Mouse (Mus musculus) limb, embryonic 12.5 days (tissue): ENCODE results near the gene Duox1. TPM values are rescaled to one million over a fixed set of nuclear protein-coding genes. Genes with fewer than 3 reads are reported as not detected.
A peak's percentile ranks its signal among the peaks of the same experiment; 100 is the strongest.

ENCODE experiments used
- ATAC-seq: fragments of 200-750 bp; cut with Nextera tagmentation; 2 replicates; pipeline ENCODE4 v1.8.0; 2017; ENCODE audit warnings: low read depth, moderate TSS enrichment; ENCODE audit not compliant: insufficient number of reproducible peaks, insufficient read depth, low FRiP score, low TSS enrichment
- H3K27ac ChIP-seq: fragments of 300-500 bp; sonication (generic); 2 replicates; pipeline ENCODE4 v1.5.1; 2016; ENCODE audit warnings: mild to moderate bottlenecking, moderate library complexity
- H3K27me3 ChIP-seq: fragments of 300-500 bp; sonication (generic); 2 replicates; pipeline ENCODE4 v1.6.1; 2016; ENCODE audit warnings: mild to moderate bottlenecking, moderate library complexity
- H3K36me3 ChIP-seq: fragments of 300-500 bp; sonication (generic); 2 replicates; pipeline ENCODE4 v1.6.1; 2016; ENCODE audit warnings: mild to moderate bottlenecking, moderate library complexity
- H3K4me1 ChIP-seq: fragments of 300-500 bp; sonication (generic); replicated peaks from 2 replicates; pipeline ENCODE4 v1.6.1; 2016
- H3K4me2 ChIP-seq: fragments of 300-500 bp; sonication (generic); 2 replicates; pipeline ENCODE4 v1.6.1; 2016; ENCODE audit warnings: mild to moderate bottlenecking, moderate library complexity
- H3K4me3 ChIP-seq: fragments of 300-500 bp; sonication (generic); replicated peaks from 2 replicates; pipeline ENCODE4 v1.5.1; 2016; ENCODE audit warnings: mild to moderate bottlenecking
- H3K9ac ChIP-seq: fragments of 300-500 bp; sonication (generic); replicated peaks from 2 replicates; pipeline ENCODE4 v1.6.1; 2016; ENCODE audit warnings: mild to moderate bottlenecking, moderate library complexity
- H3K9me3 ChIP-seq: fragments of 300-500 bp; sonication (generic); 2 replicates; pipeline ENCODE4 v1.6.1; 2016; ENCODE audit warnings: mild to moderate bottlenecking, moderate library complexity
- WGBS: fragments of 180-500 bp; shearing (Covaris S2); methylation state at CpG from one replicate; pipeline ENCODE4 v1.1.7; 2016; 5-methylcytosine and 5-hydroxymethylcytosine counted together
- polyA plus RNA-seq: library from polyadenylated mRNA; unstranded; fragments of >200 nt; fragmentation: Nextera tagmentation; extraction: Ambion mirVana; gene quantifications from 2 replicates; pipeline ENCODE4 v1.2.1, GENCODE M21; 2016

Duox1 gene
- 0.13 and 0.22 TPM in 2 replicates for polyA plus RNA-seq

- Histone ChIP-seq H3K4me3 (no peak within 1 kb of the TSS), H3K36me3 (no peaks in the 10 kb centered on the region), H3K27me3 (peaks cover 63% of the 10 kb centered on the region), H3K27ac (no peak within 1 kb of the TSS), H3K9ac (no peak within 1 kb of the TSS), H3K4me1 (peaks cover 12% of the 10 kb centered on the region), H3K9me3 (no peaks in the 10 kb centered on the region), H3K4me2 (no peak within 1 kb of the TSS)
- ATAC-seq = no peak
- 86% methylated on average over 7 of the region's 7 CpGs for WGBS
Measured at GRCm38 (mm10) chr2:122315372-122315771, at the start of gene Duox1. Duox1 (plus strand) TSS chr2:122315672.

- Histone ChIP-seq H3K27ac (no peak overlapping the region), H3K9me3 (no peaks in the 10 kb centered on the region), H3K4me3 (no peak overlapping the region), H3K4me2 (no peak overlapping the region), H3K9ac (no peak overlapping the region), H3K4me1 (peaks cover 8% of the 10 kb centered on the region), H3K36me3 (no peaks in the 10 kb centered on the region), H3K27me3 (no peaks in the 10 kb centered on the region)
- ATAC-seq = no peak
- 89% methylated on average over 7 of the region's 7 CpGs for WGBS
Measured at GRCm38 (mm10) chr2:122266407-122267193, 48.9 kb upstream of the Duox1 start.

GRCm38 (mm10) chr2:122278769-122279168 is 36.7 kb upstream of the Duox1 start:
- 88% methylated on average over 3 of the region's 3 CpGs for WGBS
- Histone ChIP-seq H3K9ac (no peak overlapping the region), H3K27ac (no peak overlapping the region), H3K4me3 (no peak overlapping the region), H3K27me3 (no peaks in the 10 kb centered on the region), H3K4me2 (no peak overlapping the region), H3K36me3 (no peaks in the 10 kb centered on the region), H3K4me1 (no peaks in the 10 kb centered on the region), H3K9me3 (no peaks in the 10 kb centered on the region)
- ATAC-seq = no peak

- Histone ChIP-seq H3K4me2 (no peak overlapping the region), H3K4me1 (no peaks in the 10 kb centered on the region), H3K27me3 (peaks cover 3% of the 10 kb centered on the region; the same call in 1 of the 2 replicates), H3K4me3 (no peak overlapping the region), H3K9me3 (no peaks in the 10 kb centered on the region), H3K9ac (no peak overlapping the region), H3K36me3 (no peaks in the 10 kb centered on the region), H3K27ac (no peak overlapping the region)
- 85% methylated on average over 9 of the region's 9 CpGs for WGBS
- no peak for ATAC-seq
Measured at GRCm38 (mm10) chr2:122284091-122284490, 31.4 kb upstream of the Duox1 start.

- no peak overlapping the region for H3K4me3 ChIP-seq
- no peak overlapping the region for H3K4me2 ChIP-seq
- H3K36me3 ChIP-seq = no peaks in the 10 kb centered on the region
- no peak for ATAC-seq
- no peaks in the 10 kb centered on the region for H3K9me3 ChIP-seq
- H3K4me1 ChIP-seq = no peaks in the 10 kb centered on the region
- WGBS = 71% methylated on average over 7 of the region's 7 CpGs
- no peak overlapping the region for H3K27ac ChIP-seq
- peaks cover 14% of the 10 kb centered on the region for H3K27me3 ChIP-seq
- H3K9ac ChIP-seq = no peak overlapping the region
Measured at GRCm38 (mm10) chr2:122286137-122286536, 29.3 kb upstream of the Duox1 start.

GRCm38 (mm10) chr2:122294916-122295315 is 20.6 kb upstream of the Duox1 start:
- Histone ChIP-seq H3K36me3 (no peaks in the 10 kb centered on the region), H3K4me2 (no peak overlapping the region), H3K27ac (no peak overlapping the region), H3K9ac (no peak overlapping the region), H3K4me3 (no peak overlapping the region), H3K4me1 (peaks cover 17% of the 10 kb centered on the region), H3K27me3 (peaks cover 85% of the 10 kb centered on the region), H3K9me3 (no peaks in the 10 kb centered on the region)
- no peak for ATAC-seq
- WGBS = 7% methylated on average over 7 of the region's 7 CpGs

GRCm38 (mm10) chr2:122297271-122298095 is 18.0 kb upstream of the Duox1 start:
- H3K4me1 ChIP-seq = peaks cover 27% of the 10 kb centered on the region
- H3K36me3 ChIP-seq = no peaks in the 10 kb centered on the region
- peaks cover 100% of the 10 kb centered on the region for H3K27me3 ChIP-seq
- H3K4me2 ChIP-seq = peak overlapping the region; percentile 26
- no peak for ATAC-seq
- H3K4me3 ChIP-seq = peak overlapping the region; percentile 19
- no peaks in the 10 kb centered on the region for H3K9me3 ChIP-seq
- under 1% methylated on average over 35 of the region's 35 CpGs for WGBS
- no peak overlapping the region for H3K9ac ChIP-seq
- H3K27ac ChIP-seq = no peak overlapping the region

- H3K4me1 ChIP-seq = peaks cover 27% of the 10 kb centered on the region
- peak within 1 kb of the TSS; percentile 55 for H3K4me2 ChIP-seq
- no peak for ATAC-seq
- WGBS = 6% methylated on average over 13 of the region's 13 CpGs
- no peak within 1 kb of the TSS for H3K27ac ChIP-seq
- no peaks in the 10 kb centered on the region for H3K36me3 ChIP-seq
- no peaks in the 10 kb centered on the region for H3K9me3 ChIP-seq
- H3K9ac ChIP-seq = no peak within 1 kb of the TSS
- peak within 1 kb of the TSS; percentile 33 for H3K4me3 ChIP-seq
- peaks cover 99% of the 10 kb centered on the region for H3K27me3 ChIP-seq
Measured at GRCm38 (mm10) chr2:122298096-122298499, 17.4 kb upstream of the Duox1 start, which contains the start of gene Duox2. Duox2 (minus strand) TSS chr2:122298449.

GRCm38 (mm10) chr2:122298596-122299490 is 16.6 kb upstream of the Duox1 start, which contains the start of gene Duoxa2:
Duoxa2 (plus strand) TSS chr2:122298900.
- ATAC-seq = no peak
- Histone ChIP-seq H3K4me1 (peaks cover 27% of the 10 kb centered on the region), H3K4me3 (peak within 1 kb of the TSS; percentile 33), H3K4me2 (peak within 1 kb of the TSS; percentile 55), H3K27me3 (peaks cover 99% of the 10 kb centered on the region), H3K9ac (no peak within 1 kb of the TSS), H3K36me3 (no peaks in the 10 kb centered on the region), H3K27ac (no peak within 1 kb of the TSS), H3K9me3 (no peaks in the 10 kb centered on the region)
- WGBS = 2% methylated on average over 43 of the region's 43 CpGs

- Histone ChIP-seq H3K4me3 (no peak overlapping the region), H3K4me2 (no peak overlapping the region), H3K27me3 (peaks cover 99% of the 10 kb centered on the region), H3K4me1 (peaks cover 27% of the 10 kb centered on the region), H3K36me3 (no peaks in the 10 kb centered on the region), H3K9me3 (no peaks in the 10 kb centered on the region), H3K27ac (no peak overlapping the region), H3K9ac (no peak overlapping the region)
- WGBS = 11% methylated on average over 14 of the region's 14 CpGs
- no peak for ATAC-seq
Measured at GRCm38 (mm10) chr2:122299911-122300655, 15.4 kb upstream of the Duox1 start.
